Mouse (Mus musculus) CD4-positive naive resting alpha-beta T cell, adult 57 days (primary cell): ENCODE data around the gene Cep112. TPM values are rescaled to one million over a fixed set of nuclear protein-coding genes. Genes with fewer than 3 reads are reported as not detected.

Source experiments
- total RNA-seq: library from RNA; stranded (reverse); gene quantifications from one replicate; pipeline ENCODE4 v1.2.4, GENCODE M21; 2023

Gene Cep112
- 0.41 TPM for total RNA-seq

DNA sequence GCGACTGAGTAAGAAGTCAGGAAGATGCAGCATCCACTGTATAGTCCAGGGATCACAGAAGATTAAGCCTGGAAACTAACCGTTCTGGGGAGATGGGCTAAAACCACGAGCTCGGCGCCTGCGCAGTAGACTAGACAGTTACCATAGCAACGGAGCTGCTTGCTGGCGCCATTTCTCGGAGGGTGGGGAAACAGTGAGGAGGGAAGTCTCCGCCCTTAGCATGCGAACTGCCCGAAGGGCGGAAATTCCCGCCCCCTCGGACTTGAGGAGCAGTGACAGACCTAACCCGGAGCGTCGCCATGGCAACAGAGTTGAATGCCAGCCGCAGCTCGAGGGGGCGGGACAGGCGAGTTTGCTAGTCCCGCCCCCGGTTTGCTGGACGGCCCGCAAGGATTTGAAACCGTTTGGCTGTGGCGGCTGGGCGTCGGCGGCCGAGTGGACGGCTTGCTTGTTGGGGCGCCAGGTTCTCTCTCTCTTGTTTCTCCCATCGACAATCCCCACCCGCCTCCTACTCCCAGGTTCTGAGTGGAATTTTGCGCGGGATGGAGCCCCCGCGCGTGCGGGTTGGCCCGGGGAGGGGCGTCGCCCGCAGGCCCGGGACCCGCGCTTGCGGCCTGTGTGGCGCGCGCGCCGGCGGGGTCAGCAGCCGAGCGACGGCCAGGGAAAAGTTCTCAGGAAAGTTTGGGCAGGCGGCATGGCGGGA lies at the start of gene Cep112:
Gene Cep112, plus strand, starts transcription at position 304 of the 703 bp plus-strand sequence.

Other genes starting within 250 kb of the Cep112 start
- gene Apoh, start 81.8 kb upstream of the Cep112 start, total RNA-seq = not detected
- 84.9 TPM for gene Prkca, start 81.3 kb upstream of the Cep112 start, total RNA-seq